Mouse (Mus musculus) right cerebral cortex, postnatal 25 days (tissue): Measurements from ENCODE around the gene Ciapin1.
"Not testable (repeated sequence)": the region's sequence is repeated elsewhere in the genome, so short reads cannot be mapped to it uniquely, and the experiment has no call there.

ENCODE experiments used
- DNase-seq: peaks from one replicate; pipeline ENCODE4 v3.0.0; 2022

The Ciapin1 gene

DNA sequence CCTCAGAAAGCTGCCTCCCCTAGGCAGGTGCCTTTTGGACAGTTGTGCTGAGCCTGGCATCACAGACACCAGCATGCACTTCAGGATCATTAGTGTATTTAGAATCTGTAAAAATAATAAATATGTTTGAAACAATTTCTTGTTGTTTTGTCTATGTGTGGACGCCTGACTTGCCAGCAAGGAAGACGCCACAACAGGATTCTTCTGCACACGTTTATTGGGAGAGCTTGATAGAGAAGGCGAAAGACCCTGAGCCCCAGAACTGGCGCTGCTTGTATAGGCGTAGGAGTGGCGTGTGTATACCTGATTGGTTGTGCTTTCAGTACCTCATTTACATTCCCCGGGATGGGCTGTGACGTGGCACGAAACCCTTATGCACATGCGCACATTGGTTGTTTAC, 16.6 kb upstream of the Ciapin1 start:
- not testable (repeated sequence) for DNase-seq

DNA sequence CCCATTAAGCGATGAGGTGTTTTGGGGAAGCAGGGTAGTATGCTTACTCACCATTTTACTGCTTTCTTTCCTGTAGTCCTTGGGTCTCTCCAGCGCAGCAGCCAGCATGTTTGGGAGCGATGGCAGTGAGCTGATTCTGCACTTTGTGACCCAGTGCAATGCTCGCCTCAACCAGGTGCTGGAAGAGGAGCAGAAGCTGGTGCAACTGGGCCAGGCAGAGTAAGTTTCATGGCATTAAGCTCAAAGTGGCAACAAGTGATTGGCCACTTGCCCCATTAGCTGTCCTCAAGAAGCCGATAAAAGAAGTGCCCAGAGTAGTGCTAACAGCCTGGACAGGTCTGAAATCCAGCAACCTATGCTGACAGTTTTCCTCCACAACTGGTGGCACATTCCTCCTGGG, 11.9 kb upstream of the Ciapin1 start:
- DNase-seq, result no peak

DNA sequence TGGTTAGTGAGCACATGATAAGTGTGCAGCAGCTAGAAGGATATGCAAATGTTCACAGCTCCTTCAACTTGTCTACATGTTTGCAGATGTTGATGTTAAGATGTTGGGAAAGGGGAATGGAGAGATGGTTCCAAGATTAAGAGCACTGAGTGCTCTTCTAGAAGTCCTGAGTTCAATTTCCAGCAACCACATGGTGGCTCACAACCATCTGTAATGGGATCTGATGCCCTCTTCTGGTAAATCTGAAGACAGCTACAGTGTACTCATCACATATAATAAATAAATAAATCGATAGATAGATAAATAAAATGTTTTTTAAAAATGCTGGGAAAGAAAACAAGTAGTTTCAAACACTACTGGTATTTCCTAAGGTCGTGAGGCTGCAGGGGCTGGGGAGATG, 3.0 kb upstream of the Ciapin1 start:
- DNase-seq, result no peak

DNA sequence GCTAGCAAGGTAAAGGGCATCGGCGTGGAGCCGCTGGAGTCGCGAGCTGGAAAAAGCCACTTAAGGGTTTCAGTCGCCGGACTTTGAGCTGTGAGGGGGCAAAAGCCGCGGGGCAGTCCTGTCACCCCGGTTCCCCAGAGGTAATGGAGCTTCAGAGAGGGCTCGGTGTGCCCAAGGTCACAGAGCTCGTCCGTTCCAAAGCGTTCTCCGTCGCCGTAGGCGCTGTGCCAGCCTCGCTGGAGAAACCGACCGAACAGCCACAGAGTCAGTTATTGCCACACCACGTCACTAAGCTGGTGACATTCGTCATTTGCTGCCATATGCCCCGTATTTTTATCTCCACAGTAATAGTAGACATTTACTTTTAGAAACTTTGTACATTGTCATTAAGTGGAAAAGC, 442 bp upstream of the Ciapin1 start:
- no peak for DNase-seq

DNA sequence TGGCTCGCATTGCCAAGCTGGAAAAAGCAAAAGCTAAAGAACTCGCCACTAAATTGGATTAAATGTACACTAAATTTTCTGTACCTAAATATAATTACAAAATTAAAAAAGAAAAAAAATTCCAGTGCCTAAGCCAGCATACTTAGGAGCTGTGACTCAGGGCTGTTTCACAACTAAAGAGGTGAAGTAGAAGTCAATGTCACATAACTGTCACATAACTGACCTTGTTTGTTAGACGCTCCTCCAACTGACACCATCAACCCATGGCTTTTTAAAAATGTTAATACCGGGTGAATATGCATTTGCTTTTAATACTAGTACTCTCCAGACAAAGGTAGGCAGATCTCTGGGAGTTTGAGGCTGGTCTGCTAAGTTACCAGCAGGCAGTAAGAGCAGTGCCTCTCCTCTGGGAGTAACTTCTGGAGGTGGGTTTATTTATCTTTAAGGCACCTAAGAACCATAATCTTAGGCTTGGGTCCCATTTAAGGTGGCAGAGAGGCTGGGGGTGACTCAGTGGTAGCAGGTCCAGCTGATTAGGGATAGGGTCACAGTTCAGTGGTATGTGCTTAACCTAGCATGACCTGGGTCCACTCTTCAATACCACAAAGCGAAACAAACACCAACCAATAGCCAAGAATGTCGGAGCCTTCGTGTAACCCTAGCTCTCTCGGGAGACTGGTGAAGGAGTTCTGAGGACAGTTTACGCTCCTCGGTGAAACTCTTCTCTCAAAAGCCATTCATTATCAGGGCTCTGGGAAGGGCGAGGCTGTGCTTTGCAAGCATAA, 1.5 kb downstream of the Ciapin1 start:
- no peak for DNase-seq

DNA sequence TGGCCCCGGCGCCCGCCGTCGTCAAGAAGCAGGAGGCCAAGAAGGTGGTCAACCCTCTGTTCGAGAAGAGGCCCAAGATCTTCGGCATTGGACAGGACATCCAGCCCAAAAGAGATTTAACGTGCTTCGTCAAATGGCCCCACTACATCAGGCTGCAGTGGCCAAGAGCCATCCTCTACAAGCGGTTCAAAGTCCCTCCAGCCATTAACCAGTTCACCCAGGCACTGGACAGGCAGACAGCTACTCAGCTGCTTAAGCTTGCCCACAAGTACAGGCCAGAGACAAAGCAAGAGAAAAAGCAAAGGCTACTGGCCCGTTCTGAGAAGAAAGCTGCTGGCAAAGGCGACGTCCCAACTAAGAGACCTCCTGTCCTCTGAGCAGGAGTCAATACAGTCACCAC, 2.4 kb downstream of the Ciapin1 start:
- DNase-seq, result not testable (repeated sequence)

DNA sequence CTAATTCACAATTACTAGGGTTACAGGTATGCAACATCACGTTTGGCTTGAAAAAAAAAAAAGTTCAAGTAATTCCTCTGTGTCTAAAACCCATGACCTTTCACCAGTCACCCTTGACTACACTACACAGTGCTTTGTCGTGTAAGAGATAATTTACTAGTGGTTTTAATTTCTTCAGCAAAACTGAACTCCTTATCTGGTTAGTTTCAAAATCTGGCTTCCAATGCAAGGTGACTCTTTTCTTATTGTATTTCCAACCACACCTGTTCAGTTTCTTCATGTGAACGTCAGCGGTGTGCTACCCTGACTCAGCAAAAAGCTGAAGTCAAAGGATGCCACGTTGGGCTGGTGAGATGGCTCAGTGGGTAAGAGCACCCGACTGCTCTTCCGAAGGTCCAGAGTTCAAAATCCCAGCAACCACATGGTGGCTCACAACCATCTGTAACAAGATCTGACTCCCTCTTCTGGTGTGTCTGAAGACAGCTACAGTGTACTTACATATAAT, 4.2 kb downstream of the Ciapin1 start:
- not testable (repeated sequence) for DNase-seq

DNA sequence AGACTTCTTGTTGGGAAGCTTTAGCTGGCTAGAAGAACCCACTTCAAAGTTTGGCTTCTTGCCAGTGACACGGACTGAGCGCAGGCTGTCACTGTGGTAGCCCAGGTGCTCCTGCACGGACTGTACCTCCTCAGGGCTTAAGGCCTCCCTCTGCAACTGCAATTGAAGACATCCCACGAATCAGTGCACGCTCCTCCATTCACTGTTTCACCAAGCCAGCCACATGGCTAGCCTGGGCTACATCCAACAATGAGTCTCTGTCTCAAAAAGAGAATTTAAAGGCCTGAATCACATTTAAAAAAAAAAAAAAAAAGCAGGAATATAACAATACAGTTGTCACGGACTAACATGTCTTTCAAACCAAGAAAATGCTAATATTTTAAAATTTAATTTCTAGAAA, 9.9 kb downstream of the Ciapin1 start:
- no peak for DNase-seq

DNA sequence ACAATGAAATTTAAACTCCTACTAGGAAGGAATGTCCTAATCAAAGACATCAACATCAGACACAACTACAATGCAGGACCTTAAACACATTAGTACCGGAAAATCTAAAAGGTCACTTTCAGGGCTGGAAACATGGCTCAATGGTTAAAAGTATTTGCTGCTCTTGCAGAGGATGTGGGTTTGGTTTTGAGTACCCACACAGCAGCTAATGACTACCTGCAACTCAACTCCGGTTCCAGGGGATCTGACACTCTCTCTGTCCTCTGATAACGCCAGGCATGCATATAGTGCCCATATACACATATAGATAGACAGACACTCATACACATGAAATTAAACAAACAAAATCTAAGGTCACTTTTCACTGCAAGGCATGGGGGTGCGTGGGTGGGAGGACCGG, 11.9 kb downstream of the Ciapin1 start:
- no peak for DNase-seq

DNA sequence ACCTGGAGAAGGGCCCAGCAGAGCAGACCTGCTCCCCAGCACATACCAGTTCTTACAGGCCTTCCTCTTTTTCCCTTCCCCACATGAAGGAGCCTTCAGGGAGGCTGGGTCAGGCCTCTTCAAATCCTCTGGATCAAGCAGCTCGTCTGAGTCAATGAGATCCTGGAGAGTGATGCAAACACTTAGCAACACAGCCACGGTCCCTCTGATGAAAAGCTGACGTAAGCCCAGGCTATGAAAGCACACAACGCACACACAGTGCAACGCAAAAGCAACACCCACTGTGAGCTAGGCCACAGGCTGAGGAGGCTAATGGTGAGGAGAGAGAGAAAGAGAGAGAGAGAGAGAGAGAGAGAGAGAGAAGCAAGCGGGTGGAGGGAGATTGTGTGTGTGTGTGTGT, 13.0 kb downstream of the Ciapin1 start:
- no peak for DNase-seq

DNA sequence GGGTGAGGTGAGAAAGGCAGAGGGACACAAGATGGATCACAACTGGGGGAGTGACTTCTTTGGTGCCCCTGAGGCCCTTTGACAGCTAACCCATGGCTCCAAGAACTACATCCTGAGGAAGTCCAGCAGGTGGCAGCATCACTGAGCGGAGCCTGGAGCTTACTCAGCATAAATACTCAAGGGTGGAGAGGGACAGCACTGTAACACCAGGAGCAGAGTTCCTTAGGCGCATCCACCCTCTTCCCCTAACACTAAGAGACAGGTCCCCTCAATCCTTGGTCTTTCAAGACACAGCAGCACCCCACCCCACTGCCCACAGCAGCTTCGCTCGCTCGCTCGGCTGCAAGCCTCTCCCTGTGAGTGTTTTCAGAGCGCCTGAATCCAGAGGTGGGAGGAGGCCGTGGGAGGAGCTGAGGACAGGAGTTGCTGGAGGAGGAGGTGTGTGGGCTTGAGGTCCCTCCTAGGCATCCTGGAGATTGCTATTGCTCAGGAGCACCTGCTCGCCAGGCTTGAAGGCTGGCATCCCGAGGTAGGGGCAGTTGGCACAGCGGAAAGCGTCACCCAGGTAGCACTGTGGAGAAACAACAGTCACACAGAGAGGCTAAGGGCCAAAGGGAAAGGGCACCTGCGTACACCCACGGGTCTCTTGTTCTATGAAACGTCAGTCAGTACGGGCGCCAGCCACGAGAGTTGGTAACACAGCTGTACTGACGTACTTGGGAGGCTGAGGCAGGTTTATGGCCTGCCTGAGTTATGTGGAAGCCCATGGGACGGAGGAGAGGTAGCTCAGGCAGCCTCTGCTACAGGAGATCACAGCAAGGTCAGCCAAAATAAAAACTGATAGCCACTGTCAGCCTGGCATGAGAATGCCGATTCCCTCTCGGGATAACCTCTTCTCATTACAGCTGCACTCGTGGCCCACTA, 15.3 kb downstream of the Ciapin1 start:
- DNase-seq, result peak; percentile 51

DNA sequence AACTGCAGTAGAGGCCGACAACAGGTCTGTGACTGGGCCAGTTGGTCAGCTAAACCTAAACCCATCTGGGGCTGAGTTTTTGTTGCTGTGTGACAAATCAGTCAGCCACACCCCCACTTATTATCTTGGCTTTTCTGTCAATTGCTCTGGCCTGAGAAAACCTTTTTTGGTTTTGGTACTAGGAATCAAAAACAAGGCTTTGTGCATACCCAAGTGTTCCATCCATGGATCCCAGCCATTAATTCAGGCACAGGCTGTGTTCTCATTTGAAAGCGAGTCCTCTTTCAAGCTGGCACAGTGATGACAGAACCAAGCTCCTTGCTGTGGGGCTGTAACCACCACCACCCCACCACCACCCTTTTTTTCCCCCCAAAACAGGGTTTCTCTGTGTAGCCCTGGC, 16.8 kb downstream of the Ciapin1 start:
- no peak for DNase-seq

DNA sequence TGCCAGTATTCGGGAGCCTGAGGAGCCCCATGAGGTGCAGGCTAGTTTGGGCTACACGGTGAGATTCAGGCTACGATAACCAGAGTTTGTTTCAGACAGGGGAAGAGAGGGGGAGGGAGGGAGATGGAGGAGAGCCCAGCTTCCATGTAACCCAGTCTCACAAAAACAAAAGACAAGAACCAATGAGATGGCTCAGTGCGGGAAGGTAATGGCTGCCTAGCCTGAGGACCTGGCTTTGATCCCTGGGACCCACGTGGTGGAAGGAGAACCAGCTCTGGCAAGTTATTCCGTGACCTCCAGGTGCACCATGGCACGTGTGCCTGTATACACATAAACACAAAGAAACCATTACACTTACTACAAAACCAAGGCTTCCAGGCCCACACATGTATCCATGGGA, 17.6 kb downstream of the Ciapin1 start:
- no peak for DNase-seq

DNA sequence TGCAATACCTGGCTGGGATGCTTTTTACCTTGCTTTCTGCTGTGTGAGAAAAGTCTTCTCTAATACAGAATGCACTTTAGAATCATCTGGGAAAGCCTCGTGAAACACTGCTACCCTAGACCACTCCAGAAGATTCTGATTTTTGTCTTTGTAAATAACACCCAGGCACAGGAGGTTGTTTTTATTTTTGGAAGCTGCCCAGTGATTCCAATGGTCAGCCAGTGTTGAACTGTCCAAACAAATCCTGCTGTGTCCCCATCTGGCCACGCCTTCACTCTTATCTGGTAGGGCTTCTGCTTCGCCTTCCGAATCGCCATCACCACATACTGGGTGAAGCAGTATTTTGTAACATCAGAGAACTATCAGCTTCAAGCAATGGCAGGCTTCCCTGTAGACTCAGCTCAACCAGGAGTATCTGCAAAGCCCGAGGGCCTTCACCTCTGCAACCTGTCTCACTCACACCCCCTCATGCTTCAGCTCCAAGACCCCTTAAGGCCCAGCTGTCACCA, 18.4 kb downstream of the Ciapin1 start:
- DNase-seq, result no peak

DNA sequence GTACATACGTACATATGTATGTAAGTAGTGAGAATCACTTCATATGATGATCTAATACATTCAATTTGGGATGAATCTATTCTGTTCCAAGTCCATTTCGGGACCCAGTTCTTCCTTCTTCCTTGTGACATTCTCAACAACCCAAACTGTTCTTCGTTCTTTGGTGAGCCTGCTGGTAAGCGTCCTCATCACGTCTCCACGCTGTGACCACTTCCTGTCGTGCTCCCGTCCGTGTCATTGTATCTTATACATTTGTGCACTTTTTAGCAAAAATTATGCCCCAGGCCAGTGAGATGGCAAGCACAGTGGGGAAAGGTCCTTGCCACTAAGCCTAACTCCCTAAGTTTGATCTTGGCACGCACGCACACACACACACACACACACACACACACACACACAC, 20.2 kb downstream of the Ciapin1 start:
- DNase-seq, result no peak

DNA sequence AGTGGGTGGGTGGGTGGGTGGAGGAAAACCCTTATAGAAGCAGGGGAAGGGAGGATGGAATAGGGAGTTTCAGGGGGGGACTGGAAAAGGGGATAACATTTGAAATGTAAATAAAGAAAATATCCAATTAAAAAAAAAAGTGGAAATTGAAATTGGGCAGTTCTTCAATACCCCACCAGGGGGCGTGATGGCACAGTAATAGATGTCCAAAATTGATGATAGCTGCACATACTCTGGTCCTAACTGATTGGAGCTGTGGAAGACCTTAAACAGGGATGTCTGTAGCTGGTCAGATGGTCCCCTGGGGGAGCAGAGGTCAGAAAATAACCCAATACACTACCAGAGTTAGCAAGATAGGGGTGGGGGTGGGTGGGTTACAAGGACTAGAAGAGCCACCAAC, 23.6 kb downstream of the Ciapin1 start:
- no peak for DNase-seq

DNA sequence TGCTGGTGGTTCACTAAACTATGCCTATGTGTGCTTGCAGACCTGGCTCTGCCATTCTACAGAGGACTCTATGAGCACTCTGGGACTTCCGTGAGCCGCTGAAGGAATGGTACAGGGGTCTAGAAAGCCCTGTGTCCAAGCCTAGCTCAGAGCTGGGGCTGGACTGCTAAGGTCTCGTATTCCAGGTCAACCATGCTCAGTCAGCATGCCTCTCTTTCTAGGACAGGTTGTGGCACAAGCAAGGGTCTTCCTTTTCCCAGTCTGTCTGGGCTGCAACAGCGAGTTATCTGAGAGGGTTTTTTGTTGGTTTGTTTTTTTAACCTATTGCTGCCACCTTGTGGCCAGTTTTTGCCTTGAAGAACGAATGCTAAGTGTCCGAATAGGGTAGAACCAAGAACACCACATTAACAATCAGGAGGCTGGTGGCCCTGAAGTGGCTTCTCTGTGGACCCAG, 25.5 kb downstream of the Ciapin1 start:
- peak; percentile 84 for DNase-seq

DNA sequence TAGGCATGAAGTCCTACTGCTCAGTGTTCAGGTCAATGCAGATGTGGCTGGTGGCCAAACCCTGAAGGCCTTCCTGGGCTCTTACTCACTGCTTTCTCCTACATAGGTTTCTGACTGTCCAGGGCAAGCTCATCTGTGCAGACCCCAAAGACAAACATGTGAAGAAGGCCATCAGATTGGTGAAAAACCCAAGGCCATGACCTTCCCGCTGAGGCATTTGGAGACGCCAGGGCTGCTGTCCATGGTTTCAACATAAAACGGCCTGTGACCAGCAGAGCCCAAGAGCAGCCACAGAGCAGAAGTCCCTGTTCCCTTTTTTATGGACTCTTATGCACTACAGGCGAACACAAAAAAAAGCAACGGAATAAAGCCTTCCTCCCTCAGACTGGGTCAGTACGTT, 26.5 kb downstream of the Ciapin1 start:
- DNase-seq, result no peak

DNA sequence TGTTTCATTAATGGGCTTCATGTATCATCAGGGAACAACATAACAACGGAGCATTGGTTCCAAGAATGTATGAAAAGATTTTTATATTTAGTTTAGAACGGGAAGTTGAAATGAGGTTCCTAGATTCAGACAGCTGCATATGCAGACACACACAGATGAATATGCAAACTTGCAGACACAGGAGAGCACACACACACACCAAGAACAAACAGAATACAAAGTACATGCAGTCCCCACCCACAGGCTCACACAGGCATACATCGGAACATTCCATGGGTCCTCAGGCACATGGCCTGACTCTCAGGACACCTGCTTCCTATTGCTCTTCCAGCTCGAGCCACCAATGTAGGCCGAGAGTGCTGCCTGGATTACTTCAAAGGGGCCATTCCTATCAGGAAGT, 27.3 kb downstream of the Ciapin1 start:
- no peak for DNase-seq

DNA sequence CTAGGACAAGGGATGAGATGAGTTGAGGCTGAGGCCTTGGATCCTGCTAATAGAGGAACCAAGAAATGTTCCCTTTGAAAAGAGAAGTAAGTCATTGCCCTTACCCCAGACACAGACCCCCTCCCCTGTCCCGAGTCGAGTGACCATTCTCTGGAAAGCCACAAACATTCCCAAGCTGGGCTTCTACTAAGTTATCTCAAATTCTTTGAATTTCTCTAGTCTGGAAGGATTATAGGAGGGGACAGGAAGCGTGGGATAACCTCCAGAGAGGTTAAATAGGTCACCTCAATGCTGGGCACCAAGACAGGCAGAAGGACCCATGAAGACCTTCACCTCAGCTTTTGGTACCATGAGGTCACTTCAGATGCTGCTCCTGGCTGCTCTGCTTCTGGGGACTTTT, 28.0 kb downstream of the Ciapin1 start, which contains the start of gene Ccl17:
Gene Ccl17, plus strand, starts transcription at position 301 of the 400 bp plus-strand sequence.
- DNase-seq, result no peak

DNA sequence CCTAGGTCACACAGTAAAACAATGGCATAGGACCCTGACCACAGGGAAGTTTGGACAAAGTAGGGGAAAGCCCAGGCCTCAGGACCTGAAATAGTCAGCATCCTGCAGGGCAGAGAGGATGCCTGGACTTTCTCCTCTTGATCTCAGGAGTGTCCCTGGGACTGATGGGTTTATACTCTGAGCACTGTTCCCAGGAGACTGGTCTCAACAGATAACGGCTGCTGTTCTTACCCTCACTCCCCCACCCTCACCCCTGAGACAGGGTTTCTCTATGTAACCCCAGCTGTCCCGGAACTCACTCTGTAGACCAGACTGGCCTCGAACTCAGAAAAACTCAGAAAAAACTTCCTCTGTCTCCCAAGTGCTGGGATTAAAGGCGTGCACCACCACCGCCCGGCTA, 29.8 kb downstream of the Ciapin1 start:
- DNase-seq, result no peak

DNA sequence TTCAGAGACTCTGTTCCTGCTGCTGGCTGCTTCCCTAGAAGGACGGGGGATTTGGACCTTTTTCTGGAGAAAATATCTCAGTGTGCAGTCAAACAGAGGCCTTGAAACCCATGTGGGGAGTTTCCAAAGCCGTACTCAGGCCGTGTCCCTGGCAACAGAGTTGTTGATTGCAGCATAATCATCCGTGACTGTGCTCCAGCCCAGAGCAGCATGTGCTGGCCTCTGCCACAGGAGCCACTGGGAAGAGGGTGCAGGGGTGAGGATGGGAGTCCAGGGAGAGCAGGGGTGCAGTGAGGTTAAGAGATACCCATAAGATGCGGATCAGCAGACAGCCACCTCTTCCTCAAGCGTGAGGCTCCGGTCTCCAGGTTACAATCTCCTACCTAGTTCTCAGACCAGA, 30.7 kb downstream of the Ciapin1 start:
- no peak for DNase-seq

DNA sequence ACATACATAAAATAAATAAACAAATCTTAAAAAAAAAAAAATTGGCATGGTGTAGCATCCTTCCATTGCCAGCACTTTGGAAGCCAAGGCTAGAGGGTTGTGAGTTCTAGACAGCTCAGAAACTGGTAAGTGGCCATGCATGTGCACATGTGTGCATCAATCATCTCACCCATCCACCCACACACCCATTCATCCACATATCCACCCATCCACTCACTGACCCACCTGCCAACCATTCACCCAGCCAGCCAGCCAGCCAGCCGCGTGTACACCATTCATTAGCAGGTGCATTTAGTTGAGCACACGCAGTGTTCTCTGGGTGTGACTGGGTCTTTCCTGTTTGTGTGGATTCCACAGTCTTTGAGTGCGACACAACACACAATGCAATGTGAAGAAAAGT, 32.3 kb downstream of the Ciapin1 start:
- no peak for DNase-seq
